Mouse (Mus musculus) spleen, adult 2 months (tissue): Measurements from ENCODE around the gene Icos. TPM values are rescaled to one million over a fixed set of nuclear protein-coding genes. Genes with fewer than 3 reads are reported as not detected.

Experiments used
- DNase-seq, 2 experiments: peaks; one replicate each; pipeline versions ENCODE4 v3.0.0 to v3.0.0-alpha.2; 2012 to 2021; ENCODE audit warnings: low spot score in 2 of 2, low read depth in 1 of 2
- H3K27ac ChIP-seq: fragments of 200-500 bp; 2 replicates; pipeline ENCODE4 v1.5.1; 2012; ENCODE audit warnings: low read length, inconsistent platforms; ENCODE audit not compliant: insufficient read depth
- H3K27me3 ChIP-seq: fragments of 200-500 bp; 2 replicates; pipeline ENCODE4 v1.6.1; 2012; ENCODE audit warnings: mild to moderate bottlenecking, moderate library complexity, low read length, inconsistent platforms; ENCODE audit not compliant: control insufficient read depth, insufficient read depth
- H3K36me3 ChIP-seq: fragments of 200-500 bp; 2 replicates; pipeline ENCODE4 v1.6.1; 2012; ENCODE audit warnings: mild to moderate bottlenecking, low read length, inconsistent platforms; ENCODE audit not compliant: control insufficient read depth, insufficient read depth
- H3K4me1 ChIP-seq: fragments of 200-500 bp; 2 replicates; pipeline ENCODE4 v1.6.1; 2011; ENCODE audit warnings: inconsistent platforms; ENCODE audit not compliant: control insufficient read depth, insufficient read depth, insufficient read length
- H3K4me3 ChIP-seq: fragments of 200-500 bp; 2 replicates; pipeline ENCODE4 v1.5.1; 2011; ENCODE audit warnings: mild to moderate bottlenecking, inconsistent platforms; ENCODE audit not compliant: insufficient read depth, insufficient read length; ENCODE audit errors: extremely low read depth
- CTCF ChIP-seq: fragments of 200-500 bp; IDR thresholded peaks from 2 replicates; pipeline ENCODE4 v1.5.1; 2011; ENCODE audit warnings: mild to moderate bottlenecking, inconsistent platforms; ENCODE audit not compliant: insufficient read depth, insufficient read length, insufficient replicate concordance; ENCODE audit errors: extremely low read depth
- POLR2A ChIP-seq: fragments of 200-500 bp; IDR thresholded peaks from 2 replicates; pipeline ENCODE4 v1.6.1; 2011; ENCODE audit warnings: low read depth, low read length, inconsistent platforms
- WGBS: fragments of 180-500 bp; shearing (Covaris S2); methylation state at CpG from one replicate; pipeline ENCODE4 v1.1.7; 2018; 5-methylcytosine and 5-hydroxymethylcytosine counted together
- polyA plus RNA-seq: library from polyadenylated mRNA; depleted of rRNA; stranded (reverse); fragments of >200 nt; gene quantifications from 2 replicates; pipeline ENCODE4 v1.2.3, GENCODE M21; 2012

Gene Icos
- polyA plus RNA-seq, 1 experiment, result 2.2 TPM

DNA sequence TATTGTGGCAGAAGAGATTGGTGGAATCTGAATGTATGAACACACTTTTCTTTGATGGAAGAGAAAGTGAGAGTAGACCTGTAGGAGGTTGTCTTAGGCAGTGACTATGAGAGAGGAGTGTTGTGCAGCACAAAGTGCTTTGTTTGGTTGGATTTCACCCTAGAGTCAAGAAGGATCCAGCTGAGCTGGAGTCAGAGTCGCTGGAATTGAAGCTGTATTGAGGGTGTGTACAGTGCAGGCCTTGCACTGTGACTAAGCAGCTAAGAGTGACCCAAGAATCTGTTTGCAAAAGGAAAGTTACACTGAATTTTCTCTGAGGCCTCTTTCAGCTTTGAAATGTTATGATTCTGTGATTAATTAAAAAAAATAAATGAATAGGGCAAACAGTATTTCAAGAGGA, 52.2 kb downstream of the Icos start:
- H3K4me1 ChIP-seq, result peaks cover 4% of the 10 kb centered on the region; the same call in 1 of the 2 replicates
- no peak overlapping the region for H3K27ac ChIP-seq
- no peaks in the 10 kb centered on the region for H3K36me3 ChIP-seq
- TF ChIP-seq CTCF (no peak), POLR2A (no peak)
- 58% methylated on average over 1 of the region's 1 CpGs for WGBS
- no peak for DNase-seq
- no peaks in the 10 kb centered on the region for H3K27me3 ChIP-seq
- no peak overlapping the region for H3K4me3 ChIP-seq

DNA sequence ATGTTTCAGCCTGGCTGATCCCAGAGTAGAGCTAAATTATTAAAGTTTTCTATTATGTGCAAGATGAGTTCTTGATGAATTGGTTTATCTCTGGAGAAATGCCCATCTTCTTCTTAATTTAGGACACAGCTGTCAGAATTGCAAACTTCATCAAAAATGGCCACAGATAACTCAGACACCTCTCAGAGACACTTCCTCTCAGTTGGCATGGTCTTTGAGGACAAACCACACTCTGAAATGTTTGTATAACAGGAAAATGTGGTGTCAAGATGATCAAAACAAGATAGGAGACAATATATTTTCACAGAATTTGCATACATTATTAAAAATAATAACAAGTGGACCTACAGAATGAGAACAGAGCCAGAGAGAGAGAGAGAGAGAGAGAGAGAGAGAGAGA, 52.8 kb downstream of the Icos start:
- no peak for DNase-seq
- Histone ChIP-seq H3K27ac (no peak overlapping the region), H3K36me3 (no peaks in the 10 kb centered on the region), H3K27me3 (no peaks in the 10 kb centered on the region), H3K4me3 (no peak overlapping the region), H3K4me1 (peaks cover 4% of the 10 kb centered on the region; the same call in 1 of the 2 replicates)
- no peak for TF ChIP-seq POLR2A
- TF ChIP-seq CTCF, result no peak

GRCm38 (mm10) chr1:61035270-61035669, 57.5 kb downstream of the Icos start:
- Histone ChIP-seq H3K4me3 (no peak overlapping the region), H3K27me3 (no peaks in the 10 kb centered on the region), H3K4me1 (no peaks in the 10 kb centered on the region), H3K27ac (no peak overlapping the region), H3K36me3 (no peaks in the 10 kb centered on the region)
- DNase-seq, result no peak
- TF ChIP-seq POLR2A (no peak), CTCF (no peak)
- 85% methylated on average over 1 of the region's 1 CpGs for WGBS

DNA sequence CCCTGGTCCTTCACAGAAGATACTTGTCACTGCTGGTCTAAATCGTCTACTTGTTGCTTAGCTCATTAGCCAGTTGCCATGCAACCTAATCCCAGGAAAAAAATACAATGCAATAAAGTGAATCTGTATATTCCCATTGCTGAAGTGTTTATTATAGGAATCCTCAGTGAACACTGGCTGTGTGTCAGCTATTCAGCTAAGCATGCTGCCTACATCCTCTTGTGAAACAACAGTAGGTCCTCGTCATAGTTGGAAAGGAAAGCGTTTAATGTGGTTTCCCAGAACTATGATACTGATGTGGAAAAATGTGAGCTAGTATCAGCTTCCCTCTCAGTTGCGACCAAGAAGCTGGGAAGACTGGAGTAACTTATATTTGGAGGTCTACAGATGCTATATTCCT, 60.5 kb downstream of the Icos start:
- no peaks in the 10 kb centered on the region for H3K27me3 ChIP-seq
- no peaks in the 10 kb centered on the region for H3K36me3 ChIP-seq
- H3K27ac ChIP-seq, result no peak overlapping the region
- H3K4me1 ChIP-seq, result no peaks in the 10 kb centered on the region
- no peak for DNase-seq
- WGBS, result 73% methylated on average over 4 of the region's 4 CpGs
- no peak for TF ChIP-seq CTCF
- TF ChIP-seq POLR2A, result no peak
- no peak overlapping the region for H3K4me3 ChIP-seq

GRCm38 (mm10) chr1:61039310-61039709, 61.6 kb downstream of the Icos start:
- Histone ChIP-seq H3K4me1 (no peaks in the 10 kb centered on the region), H3K27ac (no peak overlapping the region), H3K36me3 (no peaks in the 10 kb centered on the region), H3K4me3 (no peak overlapping the region), H3K27me3 (no peaks in the 10 kb centered on the region)
- no peak for TF ChIP-seq POLR2A
- TF ChIP-seq CTCF, result no peak
- no peak for DNase-seq
- WGBS, result 17% methylated on average over 4 of the region's 4 CpGs

DNA sequence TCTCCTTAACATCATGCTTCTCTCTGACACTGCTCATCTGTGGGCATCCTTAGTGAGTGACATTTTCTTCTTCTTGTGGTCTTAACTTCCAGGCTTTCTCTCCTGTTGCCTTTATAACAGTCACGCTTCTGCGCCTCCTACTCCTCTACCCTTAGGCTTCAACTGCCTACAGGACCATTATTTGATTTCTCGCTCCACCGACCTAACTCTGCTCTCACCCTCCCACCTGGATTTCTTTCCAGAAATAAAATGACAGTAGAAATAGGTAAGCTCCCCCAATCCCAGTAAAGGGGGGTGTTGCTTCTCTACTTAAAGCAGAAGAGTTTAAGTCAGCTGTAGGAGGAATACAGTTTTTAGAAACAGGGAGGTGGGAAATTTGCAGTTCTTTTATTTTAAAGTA, 62.7 kb downstream of the Icos start:
- no peaks in the 10 kb centered on the region for H3K36me3 ChIP-seq
- H3K4me1 ChIP-seq, result no peaks in the 10 kb centered on the region
- no peak for TF ChIP-seq POLR2A
- TF ChIP-seq CTCF, result no peak
- WGBS, result 93% methylated on average over 4 of the region's 4 CpGs
- no peak overlapping the region for H3K27ac ChIP-seq
- no peaks in the 10 kb centered on the region for H3K27me3 ChIP-seq
- no peak overlapping the region for H3K4me3 ChIP-seq
- DNase-seq, result no peak

DNA sequence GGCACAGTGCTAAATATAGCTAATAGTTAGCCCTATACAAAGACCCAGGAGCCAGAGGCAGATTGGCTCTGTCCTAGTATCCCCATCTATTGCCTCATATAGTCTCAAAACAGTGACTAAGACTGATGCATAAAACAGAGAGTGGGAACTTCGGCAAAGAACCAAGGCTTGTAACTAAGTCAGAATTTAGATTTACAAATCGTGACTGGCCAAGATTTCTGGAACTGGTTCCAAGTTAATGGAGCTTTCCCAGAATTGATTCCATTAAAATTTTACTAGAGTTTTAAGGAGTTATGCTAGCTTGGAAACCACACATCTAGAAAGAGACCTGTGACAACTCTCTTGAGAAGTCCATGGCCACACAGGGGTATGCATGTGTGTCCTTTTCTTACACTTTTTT, 65.1 kb downstream of the Icos start:
- H3K36me3 ChIP-seq, result no peaks in the 10 kb centered on the region
- WGBS, result 91% methylated on average over 2 of the region's 2 CpGs

More for the DNA sequence above, 65.1 kb downstream of the Icos start:
- Histone ChIP-seq H3K4me1 (no peaks in the 10 kb centered on the region; the same call in 1 of the 2 replicates), H3K27ac (no peak overlapping the region), H3K4me3 (no peak overlapping the region), H3K27me3 (no peaks in the 10 kb centered on the region)
- TF ChIP-seq CTCF (no peak), POLR2A (no peak)
- no peak for DNase-seq
